Mouse (Mus musculus): ENCODE data around the gene Uggt2. TPM values are rescaled to one million over a fixed set of nuclear protein-coding genes. Genes with fewer than 3 reads are reported as not detected.

The Uggt2 gene
- polyA plus RNA-seq, 2 experiments from 2014 or later, result 2.1 to 3.4 TPM

Other genes starting within 250 kb of the Uggt2 start
- 10 to 100 TPM; 10.9 to 12.8 TPM for gene Dzip1, start 174.0 kb downstream of the Uggt2 start, polyA plus RNA-seq (2017; shearing (Covaris generic))
- gene Dnajc3, start 161.5 kb downstream of the Uggt2 start, polyA plus RNA-seq (2017; shearing (Covaris generic)), result 10 to 100 TPM; 32.6 to 35.3 TPM
- gene Hs6st3, start 38.9 kb upstream of the Uggt2 start, polyA plus RNA-seq (2017; shearing (Covaris generic)), result not detected